Mouse (Mus musculus): ENCODE measurements around the gene Foxg1.

The Foxg1 gene

GRCm38 (mm10) chr12:49382565-49383520 is at the start of gene Foxg1:
TSS of gene Foxg1 (plus strand) at chr12:49382660.
- no peak for DNase-seq

GRCm38 (mm10) chr12:49349697-49350096 is 32.8 kb upstream of the Foxg1 start:
- no peak for DNase-seq

GRCm38 (mm10) chr12:49368931-49369330 is 13.5 kb upstream of the Foxg1 start:
- DNase-seq = no peak

GRCm38 (mm10) chr12:49372170-49372569 is 10.3 kb upstream of the Foxg1 start:
- DNase-seq = no peak

DNA sequence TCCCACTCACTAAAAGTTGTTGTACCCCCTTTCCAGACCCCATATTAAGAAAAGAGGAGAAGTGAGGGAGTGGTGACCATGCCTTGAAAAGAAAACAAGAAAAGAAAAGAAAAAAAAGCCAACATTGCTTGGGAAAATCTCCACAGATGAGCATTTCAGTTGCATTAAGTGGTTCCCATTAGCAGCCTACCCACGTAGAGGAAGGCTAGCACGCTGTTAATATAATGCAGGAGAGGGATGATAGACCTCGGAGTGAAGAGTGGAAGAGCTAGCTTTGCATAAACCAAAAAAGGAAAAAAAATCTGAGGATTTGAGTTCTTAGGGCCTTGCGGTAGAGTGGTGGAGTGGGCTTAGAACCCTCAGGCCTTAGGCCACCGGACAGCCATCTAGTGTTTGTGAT is 9.3 kb upstream of the Foxg1 start:
- no peak for DNase-seq

- DNase-seq = no peak
Measured at GRCm38 (mm10) chr12:49373821-49374605, 8.4 kb upstream of the Foxg1 start.

DNA sequence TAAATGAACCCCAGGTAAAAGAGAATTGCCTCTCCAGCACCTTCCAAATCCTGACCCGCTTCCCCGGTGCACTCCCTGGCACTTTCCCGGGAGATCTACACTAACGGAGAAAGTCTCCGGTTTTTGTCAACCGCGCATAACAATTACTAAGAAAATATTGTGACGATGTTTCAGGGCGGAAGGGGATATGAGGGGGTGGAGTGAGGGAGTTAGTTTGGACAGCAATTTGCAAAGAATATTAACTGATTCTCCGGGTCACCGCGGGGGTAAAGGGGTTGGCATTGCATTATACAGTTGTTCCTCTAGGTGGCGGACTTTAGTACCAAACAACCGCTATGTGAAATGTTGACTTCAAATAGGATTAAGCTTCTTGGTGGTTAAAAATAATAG is 7.9 kb upstream of the Foxg1 start:
- DNase-seq = peak; percentile 49

DNA sequence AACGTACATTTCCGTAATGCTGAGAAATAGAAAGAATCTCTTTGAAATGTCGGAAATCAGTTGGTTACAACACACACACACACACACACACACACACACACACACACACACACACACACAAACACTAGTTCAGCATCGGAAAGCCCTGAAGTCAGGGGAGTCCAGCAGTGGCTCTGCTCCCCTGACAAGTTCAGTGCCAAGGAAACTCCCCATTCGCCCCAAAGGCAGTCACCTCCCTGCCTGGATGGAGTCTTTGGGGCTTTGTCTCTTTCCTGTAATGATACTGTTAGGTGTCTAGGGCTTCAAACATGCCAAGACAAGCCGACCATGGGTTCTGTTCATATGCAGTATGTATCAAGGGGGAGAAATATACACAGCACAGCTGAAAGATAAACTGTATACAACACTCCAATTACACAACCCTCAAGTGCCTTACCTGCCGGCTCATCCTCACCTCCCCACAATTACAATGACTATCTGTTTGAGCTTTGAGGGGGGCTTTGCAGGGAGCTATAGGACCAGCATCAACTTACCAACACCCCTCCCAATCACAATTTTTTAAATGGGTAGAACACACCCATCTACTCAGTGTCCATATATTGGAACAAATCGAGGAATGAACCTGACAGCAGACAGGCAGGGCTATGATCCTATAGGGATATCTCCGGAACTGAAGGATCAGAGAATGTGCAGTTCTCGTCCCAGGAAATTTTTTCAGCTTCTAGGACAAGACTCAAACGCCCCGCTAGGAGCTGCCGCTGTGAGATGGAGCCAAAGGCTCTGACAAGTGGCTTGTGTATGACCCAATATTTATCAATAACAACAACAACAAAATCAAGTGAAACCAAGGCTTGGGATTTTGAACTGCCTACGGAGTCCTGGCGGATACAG is 6.8 kb upstream of the Foxg1 start:
- DNase-seq = no peak

DNA sequence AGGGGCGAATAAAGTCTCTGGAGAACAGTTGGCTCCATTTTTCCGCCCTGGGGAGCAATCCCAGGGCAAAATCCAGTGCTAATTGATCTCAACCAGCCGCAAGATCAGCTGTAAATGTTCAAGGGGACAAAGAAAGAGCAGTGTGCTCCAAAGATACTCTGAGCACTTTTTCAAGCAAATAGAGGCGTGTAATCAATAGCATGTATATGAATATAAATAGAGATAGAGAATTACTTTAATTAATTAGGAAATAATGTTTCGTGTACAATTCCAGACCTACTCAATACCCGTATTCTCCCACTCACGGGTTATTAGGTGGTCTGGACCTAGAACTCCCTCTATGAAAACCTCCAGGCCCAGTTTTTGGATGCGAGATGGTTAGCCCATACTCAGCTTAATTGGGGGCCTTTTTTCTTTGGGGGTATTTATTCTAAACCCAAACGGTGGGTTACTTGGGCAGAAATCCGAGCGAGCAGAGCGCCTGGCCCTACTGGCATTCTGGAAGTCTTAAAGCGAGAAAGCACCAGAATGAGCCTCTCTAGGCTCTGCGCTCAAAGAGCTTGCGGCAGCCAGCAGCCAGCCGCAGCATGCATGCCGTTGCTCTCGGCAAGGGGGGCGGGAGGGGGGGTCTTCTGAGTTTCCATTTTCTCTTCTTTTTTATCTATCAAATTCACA is 6.0 kb upstream of the Foxg1 start:
- DNase-seq = no peak

DNA sequence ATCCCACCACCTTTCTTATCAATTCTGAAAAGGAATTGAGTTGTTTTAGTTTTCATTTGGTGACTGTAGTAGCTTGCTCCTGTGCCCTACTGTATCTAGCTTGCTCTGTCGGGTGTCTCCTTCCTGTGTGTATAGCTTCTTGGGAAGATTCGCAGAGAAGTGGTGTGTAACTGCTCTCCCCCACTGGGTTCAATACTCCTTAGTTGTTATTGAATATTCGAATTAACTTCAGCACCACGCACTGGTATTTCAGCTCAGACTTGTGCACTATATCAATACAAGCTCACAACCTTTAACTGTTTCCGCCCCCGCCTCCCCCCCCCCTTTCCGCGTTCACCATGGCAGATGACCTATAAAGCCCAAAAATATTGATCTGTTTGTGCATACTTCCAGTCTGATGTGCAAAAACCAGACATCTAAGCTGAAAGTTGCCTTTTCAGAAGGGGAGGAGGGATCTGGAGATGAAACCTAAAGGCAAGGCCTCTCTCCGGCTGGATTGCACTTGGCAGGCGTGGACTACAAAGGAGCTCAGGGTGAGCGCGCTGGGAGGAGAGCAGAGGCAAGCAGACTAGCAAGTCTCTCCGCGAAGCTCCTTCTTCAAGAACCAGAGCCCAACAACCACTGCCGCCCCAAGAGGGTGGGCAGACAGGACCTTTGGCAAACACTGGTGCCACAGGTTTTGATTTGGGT is 5.0 kb upstream of the Foxg1 start:
- DNase-seq = no peak

DNA sequence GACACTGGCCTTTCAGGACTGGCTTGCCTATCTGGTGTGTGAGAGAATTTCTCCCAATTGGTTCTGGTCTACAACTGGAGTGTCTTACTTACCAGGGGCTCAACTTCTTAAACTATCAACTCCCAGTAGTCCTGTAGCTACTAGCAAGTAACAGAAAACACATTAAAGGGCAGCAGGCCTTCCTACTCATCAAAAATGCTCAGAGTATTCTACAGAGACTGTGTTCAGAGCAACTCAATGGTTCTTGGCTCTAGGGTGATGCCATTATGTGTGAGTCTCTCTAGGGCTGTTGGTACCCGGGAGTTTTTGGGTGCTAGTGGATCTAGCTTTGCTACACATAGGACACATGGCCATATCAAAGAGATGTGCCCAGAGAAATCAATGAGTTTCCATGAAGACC is 3.5 kb upstream of the Foxg1 start:
- no peak for DNase-seq

- DNase-seq = no peak
Measured at GRCm38 (mm10) chr12:49379446-49379845, 3.0 kb upstream of the Foxg1 start.

DNA sequence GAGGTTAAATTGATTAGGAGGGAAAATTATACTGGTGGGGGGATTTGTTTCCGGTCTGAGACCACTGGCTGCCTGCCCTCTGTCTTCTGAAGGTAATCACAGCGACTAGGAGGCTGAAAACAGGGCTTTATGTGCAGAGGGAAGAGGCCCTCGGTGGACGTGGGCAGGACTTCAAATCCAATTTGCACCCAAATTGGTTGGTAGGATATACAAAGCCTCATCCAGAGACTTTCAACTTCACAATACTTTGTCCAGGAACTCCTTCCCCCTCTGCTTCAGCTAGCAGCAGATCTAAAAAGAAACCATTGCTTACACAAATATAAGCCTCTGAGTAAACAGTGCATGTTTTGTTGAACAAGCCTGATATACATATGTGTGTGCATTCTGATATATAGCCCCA is 2.0 kb upstream of the Foxg1 start:
- no peak for DNase-seq

- DNase-seq = no peak
Measured at GRCm38 (mm10) chr12:49381031-49381525, 1.4 kb upstream of the Foxg1 start.

GRCm38 (mm10) chr12:49381721-49382365 is 617 bp upstream of the Foxg1 start:
- DNase-seq = no peak

GRCm38 (mm10) chr12:49383521-49384133 is 1.2 kb downstream of the Foxg1 start:
- no peak for DNase-seq

DNA sequence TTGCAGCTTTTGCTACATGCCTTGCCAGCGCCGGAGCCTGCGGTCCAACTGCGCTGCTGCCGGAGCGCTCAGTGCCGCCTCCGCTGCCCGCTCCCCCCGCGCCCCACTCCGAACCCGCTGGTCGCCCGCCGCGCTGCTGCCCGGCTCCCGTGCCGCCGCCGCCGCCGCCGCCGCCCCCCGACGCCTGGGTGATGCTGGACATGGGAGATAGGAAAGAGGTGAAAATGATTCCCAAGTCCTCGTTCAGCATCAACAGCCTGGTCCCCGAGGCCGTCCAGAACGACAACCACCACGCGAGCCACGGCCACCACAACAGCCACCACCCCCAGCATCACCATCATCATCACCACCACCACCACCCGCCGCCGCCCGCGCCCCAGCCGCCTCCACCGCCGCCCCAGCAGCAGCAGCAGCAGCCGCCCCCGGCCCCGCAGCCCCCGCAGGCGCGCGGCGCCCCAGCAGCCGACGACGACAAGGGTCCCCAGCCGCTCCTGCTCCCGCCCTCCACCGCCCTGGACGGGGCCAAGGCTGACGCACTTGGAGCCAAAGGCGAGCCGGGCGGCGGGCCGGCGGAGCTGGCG is 1.9 kb downstream of the Foxg1 start:
- no peak for DNase-seq

GRCm38 (mm10) chr12:49384876-49385630 is 2.6 kb downstream of the Foxg1 start, which contains the start of gene Gm43517:
TSS of gene Gm43517 (plus strand) at chr12:49385174.
- no peak for DNase-seq

DNA sequence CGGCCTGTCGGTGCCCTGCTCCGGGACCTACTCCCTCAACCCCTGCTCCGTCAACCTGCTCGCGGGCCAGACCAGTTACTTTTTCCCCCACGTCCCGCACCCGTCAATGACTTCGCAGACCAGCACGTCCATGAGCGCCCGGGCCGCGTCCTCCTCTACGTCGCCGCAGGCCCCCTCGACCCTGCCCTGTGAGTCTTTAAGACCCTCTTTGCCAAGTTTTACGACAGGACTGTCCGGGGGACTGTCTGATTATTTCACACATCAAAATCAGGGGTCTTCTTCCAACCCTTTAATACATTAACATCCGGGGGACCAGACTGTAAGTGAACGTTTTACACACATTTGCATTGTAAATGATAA is 3.2 kb downstream of the Foxg1 start:
- DNase-seq = no peak
